Mouse (Mus musculus) CD4-positive, CD25-positive, alpha-beta regulatory T cell, adult 4 months (primary cell): ENCODE data around the gene 2010315B03Rik. TPM values are rescaled to one million over a fixed set of nuclear protein-coding genes. Genes with fewer than 3 reads are reported as not detected.

ENCODE experiments used
- polyA plus RNA-seq, 2 experiments: library from polyadenylated mRNA; unstranded; fragments of 100-300 nt; shearing (Covaris generic); gene quantifications; one replicate each; pipeline ENCODE4 v1.2.1; 2017

The 2010315B03Rik gene
- polyA plus RNA-seq, 2 experiments from 2014 or later, result 25.1 to 28.0 TPM

Other genes starting within 250 kb of the 2010315B03Rik start
- 10 to 100 TPM; 48.7 to 51.9 TPM for gene Ccr2, start 210.7 kb downstream of the 2010315B03Rik start, polyA plus RNA-seq
- 1 to 10 TPM; 6.1 to 6.7 TPM for gene Ccr5, start 191.2 kb downstream of the 2010315B03Rik start, polyA plus RNA-seq
- gene Ppp2r3d, start 164.2 kb upstream of the 2010315B03Rik start, polyA plus RNA-seq, result 10 to 100 TPM in 1 of 2 experiments, 1 to 10 TPM in 1; 9.7 to 12.9 TPM
- gene Gm21836, start 181.1 kb upstream of the 2010315B03Rik start, polyA plus RNA-seq, result not detected